Mouse (Mus musculus) thymus, postnatal 36 days (tissue): Measurements from ENCODE around the gene Tex14.
"Not testable (repeated sequence)": the region's sequence is repeated elsewhere in the genome, so short reads cannot be mapped to it uniquely, and the experiment has no call there.

Experiments
- DNase-seq, 2 experiments: peaks; one replicate each; pipeline ENCODE4 v3.0.0; 2022; ENCODE audit warnings: mixed read lengths in 2 of 2

Tex14 gene

GRCm38 (mm10) chr11:87404876-87405275 lies at the start of gene Tex14, which contains the start of gene Rad51c:
TSS of gene Tex14 (plus strand) at chr11:87405065.
TSS of gene Rad51c (minus strand) at chr11:87404954.
- DNase-seq = peak; percentile 24 to 62

GRCm38 (mm10) chr11:87357317-87358300 lies 47.3 kb upstream of the Tex14 start:
- peak in 1 of 2 experiments; percentile 21 for DNase-seq

GRCm38 (mm10) chr11:87358331-87359261 lies 46.3 kb upstream of the Tex14 start, which contains the start of gene Ppm1e:
TSS of gene Ppm1e (minus strand) at chr11:87359023.
- peak; percentile 80 to 87 for DNase-seq

GRCm38 (mm10) chr11:87359262-87359612 lies 45.6 kb upstream of the Tex14 start:
- no peak for DNase-seq

- no peak for DNase-seq
Measured at GRCm38 (mm10) chr11:87365120-87365519, 39.7 kb upstream of the Tex14 start.

- DNase-seq = no peak
Measured at GRCm38 (mm10) chr11:87367061-87367460, 37.8 kb upstream of the Tex14 start.

- DNase-seq = no peak
Measured at GRCm38 (mm10) chr11:87367865-87368580, 36.8 kb upstream of the Tex14 start.

- DNase-seq = no peak
Measured at GRCm38 (mm10) chr11:87384551-87384950, 20.3 kb upstream of the Tex14 start.

GRCm38 (mm10) chr11:87385676-87386075 lies 19.2 kb upstream of the Tex14 start:
- no peak for DNase-seq

GRCm38 (mm10) chr11:87393855-87394254 lies 11.0 kb upstream of the Tex14 start:
- peak in 1 of 2 experiments; percentile 21 for DNase-seq

GRCm38 (mm10) chr11:87398402-87398801 lies 6.5 kb upstream of the Tex14 start:
- DNase-seq = no peak

- peak; percentile 98 to 99 for DNase-seq
Measured at GRCm38 (mm10) chr11:87404111-87404853, 583 bp upstream of the Tex14 start.

- DNase-seq = not testable (repeated sequence)
Measured at GRCm38 (mm10) chr11:87413412-87413811, 8.5 kb downstream of the Tex14 start.

- no peak for DNase-seq
Measured at GRCm38 (mm10) chr11:87416120-87416519, 11.3 kb downstream of the Tex14 start.

- DNase-seq = no peak
Measured at GRCm38 (mm10) chr11:87420861-87421260, 16.0 kb downstream of the Tex14 start.

GRCm38 (mm10) chr11:87421760-87422201 lies 16.9 kb downstream of the Tex14 start:
- DNase-seq = peak; percentile 18 to 52

- DNase-seq = peak; percentile 82 to 87
Measured at GRCm38 (mm10) chr11:87422511-87423340, 17.9 kb downstream of the Tex14 start.

GRCm38 (mm10) chr11:87423551-87424325 lies 18.9 kb downstream of the Tex14 start:
- DNase-seq = peak in 1 of 2 experiments; percentile 19

- DNase-seq = no peak
Measured at GRCm38 (mm10) chr11:87426121-87426449, 21.2 kb downstream of the Tex14 start.
